Mouse (Mus musculus): ENCODE data around the gene Prdm15. TPM values are rescaled to one million over a fixed set of nuclear protein-coding genes. Genes with fewer than 3 reads are reported as not detected.

Prdm15 gene
- 1 to 10 TPM; 5.1 TPM for total RNA-seq (2021)

- DNase-seq (ENCODE audit: low spot score) = peak; percentile 79
- intact Hi-C loops (cut with DNase I) = loop anchor here (2.0 to 10.0 kb wide), 3 partner anchors 71 to 143 kb away; partner anchors contain the start of gene B230307C23Rik
Observed at GRCm38 (mm10) chr16:97851741-97852319, at the start of gene Prdm15. TSS of gene Prdm15 (minus strand) at chr16:97851850.

GRCm38 (mm10) chr16:97897346-97898024 lies 45.8 kb upstream of the Prdm15 start:
- DNase-seq (ENCODE audit: low spot score) = peak; percentile 72
- intact Hi-C loops (cut with DNase I) = no loop called here

GRCm38 (mm10) chr16:97887762-97888161 lies 36.1 kb upstream of the Prdm15 start:
- DNase-seq (ENCODE audit: low spot score) = no peak
- intact Hi-C loops (cut with DNase I) = no loop called here

- intact Hi-C loops (cut with DNase I) = loop anchor here (5.0 kb wide), 1 partner anchor 39 kb away; no protein-coding TSS in a partner anchor
- no peak for DNase-seq (ENCODE audit: low spot score)
Observed at GRCm38 (mm10) chr16:97883696-97884095, 32.0 kb upstream of the Prdm15 start.

GRCm38 (mm10) chr16:97882891-97883290 lies 31.2 kb upstream of the Prdm15 start:
- intact Hi-C loops (cut with DNase I) = loop anchor here (5.0 kb wide), 1 partner anchor 39 kb away; no protein-coding TSS in a partner anchor
- DNase-seq (ENCODE audit: low spot score) = no peak

- no peak for DNase-seq (ENCODE audit: low spot score)
- intact Hi-C loops (cut with DNase I) = no loop called here
Observed at GRCm38 (mm10) chr16:97879134-97879533, 27.5 kb upstream of the Prdm15 start.

GRCm38 (mm10) chr16:97877502-97877901 lies 25.9 kb upstream of the Prdm15 start:
- intact Hi-C loops (cut with DNase I) = no loop called here

GRCm38 (mm10) chr16:97875101-97875500 lies 23.5 kb upstream of the Prdm15 start:
- no peak for DNase-seq (ENCODE audit: low spot score)
- intact Hi-C loops (cut with DNase I) = no loop called here

More at GRCm38 (mm10) chr16:97877502-97877901, 25.9 kb upstream of the Prdm15 start:
- no peak for DNase-seq (ENCODE audit: low spot score)

- intact Hi-C loops (cut with DNase I) = no loop called here
- no peak for DNase-seq (ENCODE audit: low spot score)
Observed at GRCm38 (mm10) chr16:97874376-97874775, 22.7 kb upstream of the Prdm15 start.

- no peak for DNase-seq (ENCODE audit: low spot score)
- intact Hi-C loops (cut with DNase I) = no loop called here
Observed at GRCm38 (mm10) chr16:97872657-97873056, 21.0 kb upstream of the Prdm15 start.

- intact Hi-C loops (cut with DNase I) = no loop called here
- no peak for DNase-seq (ENCODE audit: low spot score)
Observed at GRCm38 (mm10) chr16:97869193-97870102, 17.8 kb upstream of the Prdm15 start.

- intact Hi-C loops (cut with DNase I) = no loop called here
- no peak for DNase-seq (ENCODE audit: low spot score)
Observed at GRCm38 (mm10) chr16:97863932-97864467, 12.3 kb upstream of the Prdm15 start.

- intact Hi-C loops (cut with DNase I) = loop anchor here (10.0 kb wide), 1 partner anchor 139 kb away; the partner anchor contains the start of gene B230307C23Rik
- no peak for DNase-seq (ENCODE audit: low spot score)
Observed at GRCm38 (mm10) chr16:97856050-97856449, 4.4 kb upstream of the Prdm15 start.

GRCm38 (mm10) chr16:97851061-97851740 lies 449 bp downstream of the Prdm15 start:
- DNase-seq (ENCODE audit: low spot score) = peak; percentile 81
- intact Hi-C loops (cut with DNase I) = loop anchor here (2.0 to 10.0 kb wide), 3 partner anchors 72 to 144 kb away; partner anchors contain the start of gene B230307C23Rik

- DNase-seq (ENCODE audit: low spot score) = no peak
- intact Hi-C loops (cut with DNase I) = loop anchor here (2.0 to 10.0 kb wide), 3 partner anchors 72 to 144 kb away; partner anchors contain the start of gene B230307C23Rik
Observed at GRCm38 (mm10) chr16:97850667-97851060, 986 bp downstream of the Prdm15 start.

GRCm38 (mm10) chr16:97848832-97849231 lies 2.8 kb downstream of the Prdm15 start:
- intact Hi-C loops (cut with DNase I) = no loop called here
- DNase-seq (ENCODE audit: low spot score) = no peak

- intact Hi-C loops (cut with DNase I) = no loop called here
- no peak for DNase-seq (ENCODE audit: low spot score)
Observed at GRCm38 (mm10) chr16:97844967-97845937, 6.4 kb downstream of the Prdm15 start.

- no peak for DNase-seq (ENCODE audit: low spot score)
- intact Hi-C loops (cut with DNase I) = no loop called here
Observed at GRCm38 (mm10) chr16:97832154-97832553, 19.5 kb downstream of the Prdm15 start.

Data from heart, postnatal 25 days (tissue).